Mouse (Mus musculus): ENCODE measurements around the gene Ciao1. TPM values are rescaled to one million over a fixed set of nuclear protein-coding genes. Genes with fewer than 3 reads are reported as not detected.
"Not testable (repeated sequence)": the region's sequence is repeated elsewhere in the genome, so short reads cannot be mapped to it uniquely, and the experiment has no call there.

Gene Ciao1
- polyA plus RNA-seq (2016; fragmentation: Nextera tagmentation; extraction: Ambion mirVana): 53.7 and 59.2 TPM in 2 replicates

- H3K27ac ChIP-seq (replicated peaks): peak within 1 kb of the TSS; percentile 64
- peak within 1 kb of the TSS; percentile 86 for H3K4me3 ChIP-seq
- peak within 1 kb of the TSS; percentile 90 for H3K9ac ChIP-seq (replicated peaks)
- peaks cover 22% of the 10 kb centered on the region for H3K4me1 ChIP-seq
- WGBS: under 1% methylated on average over 53 of the region's 53 CpGs
- H3K36me3 ChIP-seq: peaks cover 33% of the 10 kb centered on the region
- peak within 1 kb of the TSS; percentile 96 for H3K4me2 ChIP-seq (replicated peaks)
- no peaks in the 10 kb centered on the region for H3K27me3 ChIP-seq
- ATAC-seq (ENCODE audit: low FRiP score, low read depth): peak; percentile 99
- H3K9me3 ChIP-seq: no peaks in the 10 kb centered on the region
These were observed at the start of gene Ciao1, which contains the start of gene Tmem127 for GRCm38 (mm10) chr2:127247592-127248333. Gene Ciao1 (minus strand): TSS chr2:127247816. Gene Tmem127 (plus strand): TSS chr2:127247908.

DNA sequence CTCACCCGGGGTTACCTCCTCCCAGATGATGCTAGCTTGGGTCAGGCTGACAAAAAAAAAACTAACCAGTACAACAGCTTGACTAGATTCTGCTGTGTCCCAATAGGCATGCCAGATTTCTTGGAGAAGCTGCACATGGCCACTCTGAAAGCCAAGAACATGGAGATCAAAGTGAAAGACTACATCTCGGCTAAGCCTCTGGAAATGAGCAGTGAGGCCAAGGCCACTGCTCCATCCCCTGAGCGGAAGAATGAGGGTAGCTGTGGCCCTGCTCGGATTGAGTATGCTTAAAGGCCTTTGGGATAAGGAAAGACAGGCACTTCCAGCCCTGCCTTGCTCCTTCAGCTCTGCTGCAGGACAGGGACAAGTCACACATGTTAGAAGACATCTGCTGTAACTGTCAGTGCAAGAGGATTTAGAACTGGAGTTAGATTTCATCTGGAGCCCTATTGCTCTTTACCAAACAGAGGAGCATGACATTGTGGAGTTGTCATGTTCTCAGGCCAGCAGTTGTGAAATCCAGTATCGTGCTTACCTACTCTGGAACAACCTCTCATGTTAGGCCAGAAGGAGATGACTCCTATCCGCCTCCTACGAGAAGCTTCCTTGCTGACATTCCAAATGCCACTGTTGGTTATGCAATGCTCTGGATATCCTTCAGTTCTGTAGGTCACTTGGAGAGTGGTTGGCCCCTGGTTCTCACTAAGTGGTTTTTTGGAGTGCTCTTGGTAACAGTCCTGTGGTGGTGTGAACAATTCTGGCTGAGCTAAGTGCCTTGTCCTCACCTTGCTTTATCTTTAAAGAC, 49.6 kb upstream of the Ciao1 start:
- Histone ChIP-seq H3K9me3 (no peaks in the 10 kb centered on the region), H3K36me3 (peaks cover 77% of the 10 kb centered on the region), H3K4me2 (replicated peaks) (no peak overlapping the region), H3K4me1 (no peaks in the 10 kb centered on the region), H3K27me3 (no peaks in the 10 kb centered on the region), H3K9ac (replicated peaks) (no peak overlapping the region), H3K4me3 (no peak overlapping the region), H3K27ac (replicated peaks) (no peak overlapping the region)
- 95% methylated on average over 7 of the region's 7 CpGs for WGBS
- no peak for ATAC-seq (ENCODE audit: low FRiP score, low read depth)

- H3K4me2 ChIP-seq (replicated peaks): no peak overlapping the region
- no peaks in the 10 kb centered on the region for H3K4me1 ChIP-seq
- no peaks in the 10 kb centered on the region for H3K27me3 ChIP-seq
- H3K9ac ChIP-seq (replicated peaks): no peak overlapping the region
- no peak overlapping the region for H3K27ac ChIP-seq (replicated peaks)
- peaks cover 74% of the 10 kb centered on the region for H3K36me3 ChIP-seq
- ATAC-seq (ENCODE audit: low FRiP score, low read depth): no peak
- H3K9me3 ChIP-seq: no peaks in the 10 kb centered on the region
- WGBS: 86% methylated on average over 4 of the region's 4 CpGs
- no peak overlapping the region for H3K4me3 ChIP-seq
These were observed 44.6 kb upstream of the Ciao1 start for GRCm38 (mm10) chr2:127292250-127292649.

- no peak for ATAC-seq (ENCODE audit: low FRiP score, low read depth)
- peaks cover 11% of the 10 kb centered on the region for H3K4me1 ChIP-seq
These were observed 30.5 kb upstream of the Ciao1 start for GRCm38 (mm10) chr2:127278162-127278561.

DNA sequence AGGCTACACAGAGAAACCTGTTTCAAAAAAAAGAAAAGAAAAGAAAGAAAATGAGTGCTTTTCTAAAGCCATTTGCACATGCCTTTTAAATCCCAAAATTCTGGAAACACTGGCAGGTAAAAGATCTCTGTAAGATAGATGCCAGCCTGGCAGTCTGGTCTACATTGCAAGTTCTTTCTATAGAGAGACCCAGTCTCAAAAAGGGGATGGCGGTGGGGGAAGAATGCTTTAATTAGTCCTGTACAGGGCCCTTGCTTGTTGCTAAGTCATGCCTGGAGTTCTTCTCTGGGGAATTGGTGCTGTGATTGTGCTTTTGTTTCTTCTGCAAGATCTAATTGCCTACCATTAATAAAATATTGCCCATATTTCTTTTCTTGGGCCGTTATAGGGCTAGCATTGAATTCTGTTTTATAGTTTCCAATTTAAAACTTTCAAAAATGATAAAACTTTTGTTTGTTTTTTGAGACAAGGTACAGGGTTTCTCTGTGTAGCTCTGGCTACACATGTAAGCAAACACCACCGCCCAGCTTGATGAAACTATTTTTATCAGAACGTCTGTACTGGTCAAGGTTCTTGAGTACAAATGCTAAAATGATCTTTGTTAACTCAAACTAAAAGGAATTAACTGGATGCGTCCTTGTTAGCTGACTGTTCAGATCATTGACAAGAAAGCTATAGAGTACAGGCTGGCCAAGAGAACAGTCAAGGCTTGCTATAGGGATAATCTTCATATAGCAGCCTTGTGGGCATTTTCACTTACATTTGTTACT, 28.1 kb upstream of the Ciao1 start:
- no peak overlapping the region for H3K27ac ChIP-seq (replicated peaks)
- H3K4me3 ChIP-seq: no peak overlapping the region
- H3K9me3 ChIP-seq: no peaks in the 10 kb centered on the region
- WGBS: 89% methylated on average over 5 of the region's 5 CpGs
- H3K9ac ChIP-seq (replicated peaks): no peak overlapping the region
- no peak for ATAC-seq (ENCODE audit: low FRiP score, low read depth)
- no peaks in the 10 kb centered on the region for H3K27me3 ChIP-seq
- no peak overlapping the region for H3K4me2 ChIP-seq (replicated peaks)
- 0 out of 2 replicates have a peak, but pooled peaks cover 3% of the 10 kb centered on the region for H3K36me3 ChIP-seq
- peaks cover 23% of the 10 kb centered on the region for H3K4me1 ChIP-seq

More at GRCm38 (mm10) chr2:127278162-127278561, 30.5 kb upstream of the Ciao1 start:
- H3K36me3 ChIP-seq: no peaks in the 10 kb centered on the region
- no peak overlapping the region for H3K4me3 ChIP-seq
- no peak overlapping the region for H3K9ac ChIP-seq (replicated peaks)
- no peak overlapping the region for H3K4me2 ChIP-seq (replicated peaks)
- no peaks in the 10 kb centered on the region for H3K27me3 ChIP-seq
- no peak overlapping the region for H3K27ac ChIP-seq (replicated peaks)
- H3K9me3 ChIP-seq: no peaks in the 10 kb centered on the region

DNA sequence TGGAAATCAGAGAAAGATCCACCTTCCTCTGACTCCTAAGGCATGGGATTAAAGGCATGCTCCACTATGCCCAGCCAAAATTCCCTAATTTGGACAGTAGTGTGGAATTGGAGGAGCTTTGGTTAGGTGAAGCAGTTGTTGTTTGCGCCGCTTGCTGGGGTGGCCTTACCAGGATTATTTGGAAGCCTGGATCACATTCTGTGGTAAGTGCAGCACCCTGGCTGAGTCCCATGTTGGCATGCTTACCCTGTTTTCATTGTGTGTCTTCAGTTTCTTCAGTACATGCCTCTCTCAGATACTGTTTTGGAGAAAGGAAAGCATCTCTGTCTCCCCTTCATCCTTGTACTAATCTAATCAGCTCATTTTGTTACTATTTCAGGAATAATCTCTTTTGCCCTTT, 27.0 kb upstream of the Ciao1 start:
- no peak overlapping the region for H3K9ac ChIP-seq (replicated peaks)
- WGBS: 82% methylated on average over 2 of the region's 2 CpGs
- H3K27ac ChIP-seq (replicated peaks): no peak overlapping the region
- H3K27me3 ChIP-seq: no peaks in the 10 kb centered on the region
- no peaks in the 10 kb centered on the region for H3K9me3 ChIP-seq
- H3K4me3 ChIP-seq: no peak overlapping the region
- H3K4me2 ChIP-seq (replicated peaks): no peak overlapping the region
- ATAC-seq (ENCODE audit: low FRiP score, low read depth): no peak
- H3K4me1 ChIP-seq: peaks cover 23% of the 10 kb centered on the region
- 0 out of 2 replicates have a peak, but pooled peaks cover 3% of the 10 kb centered on the region for H3K36me3 ChIP-seq

DNA sequence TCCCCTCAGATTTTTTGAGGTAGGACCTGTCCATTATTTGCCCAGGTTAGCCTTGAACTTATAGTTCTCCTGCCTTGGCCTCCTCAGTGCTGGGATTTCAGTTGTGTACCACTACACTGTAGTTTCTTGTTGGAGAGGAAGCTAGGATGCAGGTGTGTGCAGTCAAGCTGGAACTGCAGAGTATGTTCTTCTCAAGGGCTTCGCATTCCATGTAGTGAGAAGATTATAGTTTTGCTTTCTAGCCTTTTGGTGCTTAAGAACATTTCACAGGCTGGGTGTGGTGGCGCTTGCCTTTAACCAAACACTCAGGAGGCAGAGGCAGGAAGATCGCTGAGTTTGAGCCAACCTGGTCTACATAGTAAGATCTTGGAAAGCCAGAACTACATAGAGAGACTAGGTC, 25.2 kb upstream of the Ciao1 start:
- H3K4me3 ChIP-seq: no peak overlapping the region
- 98% methylated on average over 3 of the region's 3 CpGs for WGBS
- 0 out of 2 replicates have a peak, but pooled peaks cover 3% of the 10 kb centered on the region for H3K36me3 ChIP-seq
- no peak for ATAC-seq (ENCODE audit: low FRiP score, low read depth)
- no peaks in the 10 kb centered on the region for H3K27me3 ChIP-seq
- no peak overlapping the region for H3K27ac ChIP-seq (replicated peaks)
- H3K4me2 ChIP-seq (replicated peaks): no peak overlapping the region
- peaks cover 23% of the 10 kb centered on the region for H3K4me1 ChIP-seq
- H3K9ac ChIP-seq (replicated peaks): no peak overlapping the region
- no peaks in the 10 kb centered on the region for H3K9me3 ChIP-seq

DNA sequence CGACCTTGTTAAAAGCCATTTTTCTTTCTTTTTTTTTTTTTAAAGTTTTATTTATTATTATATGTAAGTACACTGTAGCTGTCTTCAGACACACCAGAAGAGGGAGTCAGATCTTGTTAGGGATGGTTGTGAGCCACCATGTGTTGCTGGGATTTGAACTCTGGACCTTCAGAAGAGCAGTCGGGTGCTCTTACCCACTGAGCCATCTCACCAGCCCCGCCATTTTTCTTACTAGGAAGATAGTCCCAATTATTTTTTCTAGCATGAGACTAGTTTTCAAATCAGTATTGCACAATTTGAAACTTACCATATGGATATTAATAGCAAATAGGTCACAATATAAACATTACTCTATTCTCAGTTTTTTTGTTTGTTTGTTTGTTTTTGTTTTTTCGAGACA, 24.4 kb upstream of the Ciao1 start:
- H3K36me3 ChIP-seq; H3K27me3 ChIP-seq; H3K4me3 ChIP-seq; H3K27ac ChIP-seq (replicated peaks); H3K9ac ChIP-seq (replicated peaks); H3K9me3 ChIP-seq; ATAC-seq (ENCODE audit: low FRiP score, low read depth): not testable (repeated sequence)
- Histone ChIP-seq H3K4me2 (replicated peaks) (peak overlapping the region; percentile 82; the same call in 1 of the 2 replicates), H3K4me1 (peaks cover 23% of the 10 kb centered on the region)
- 94% methylated on average over 4 of the region's 4 CpGs for WGBS

DNA sequence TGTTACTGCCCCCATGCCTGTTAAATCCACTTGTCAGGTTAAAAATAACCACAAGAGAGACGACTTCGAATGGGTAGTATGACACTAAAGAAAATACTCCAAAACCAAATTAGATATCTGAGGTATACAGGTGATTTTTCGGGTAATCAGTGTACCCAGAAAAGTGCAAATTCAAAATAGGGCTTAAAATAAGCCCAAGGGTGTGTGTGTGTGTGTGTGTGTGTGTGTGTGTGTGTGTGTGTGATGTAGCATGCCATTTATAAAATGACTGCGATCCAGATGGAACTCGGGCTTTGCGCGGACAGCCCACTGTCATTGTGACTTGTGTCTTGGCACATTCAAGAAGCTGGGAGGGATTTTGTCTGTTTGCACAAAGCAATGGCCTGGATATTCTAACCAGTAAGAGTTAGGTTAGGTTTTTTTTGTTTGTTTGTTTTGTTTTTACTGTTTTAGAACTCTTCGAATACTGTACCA, 23.5 kb upstream of the Ciao1 start:
- Histone ChIP-seq H3K36me3 (0 out of 2 replicates have a peak, but pooled peaks cover 3% of the 10 kb centered on the region), H3K4me2 (replicated peaks) (peak overlapping the region; percentile 82), H3K4me3 (peak overlapping the region; percentile 75), H3K4me1 (peaks cover 23% of the 10 kb centered on the region), H3K9me3 (no peaks in the 10 kb centered on the region), H3K9ac (replicated peaks) (peak overlapping the region; percentile 78), H3K27ac (replicated peaks) (peak overlapping the region; percentile 93), H3K27me3 (no peaks in the 10 kb centered on the region)
- ATAC-seq (ENCODE audit: low FRiP score, low read depth): no peak
- WGBS: 9% methylated on average over 8 of the region's 8 CpGs

GRCm38 (mm10) chr2:127270300-127271041, 22.9 kb upstream of the Ciao1 start:
- Histone ChIP-seq H3K4me3 (peak overlapping the region; percentile 75), H3K27ac (replicated peaks) (peak overlapping the region; percentile 93), H3K9me3 (no peaks in the 10 kb centered on the region), H3K27me3 (no peaks in the 10 kb centered on the region), H3K9ac (replicated peaks) (peak overlapping the region; percentile 78), H3K4me2 (replicated peaks) (peak overlapping the region; percentile 82), H3K36me3 (0 out of 2 replicates have a peak, but pooled peaks cover 3% of the 10 kb centered on the region), H3K4me1 (peaks cover 21% of the 10 kb centered on the region)
- WGBS: under 1% methylated on average over 67 of the region's 75 CpGs
- ATAC-seq (ENCODE audit: low FRiP score, low read depth): peak; percentile 96
